Mouse (Mus musculus) CD4-positive naive resting alpha-beta T cell, adult 57 days (primary cell): ENCODE measurements around the gene Tctex1d1. TPM values are rescaled to one million over a fixed set of nuclear protein-coding genes. Genes with fewer than 3 reads are reported as not detected.

ENCODE experiments used
- total RNA-seq: library from RNA; stranded (reverse); gene quantifications from one replicate; pipeline ENCODE4 v1.2.4, GENCODE M21; 2023

Tctex1d1 gene
- not detected for total RNA-seq

GRCm38 (mm10) chr4:102978440-102978839, at the start of gene Tctex1d1:
Gene Tctex1d1 (plus strand): TSS chr4:102978606.

GRCm38 (mm10) chr4:103026621-103027020, 48.2 kb downstream of the Tctex1d1 start, which contains the start of gene Insl5:
Gene Insl5 (minus strand): TSS chr4:103026842.

Other genes starting within 250 kb of the Tctex1d1 start
- 1.3 TPM for gene Sgip1, start 237.3 kb upstream of the Tctex1d1 start, total RNA-seq
- gene Insl5, start 48.2 kb downstream of the Tctex1d1 start, total RNA-seq = not detected
- gene Mier1, start 135.8 kb downstream of the Tctex1d1 start, total RNA-seq = 121 TPM
- 5.5 TPM for gene Wdr78, start 135.9 kb downstream of the Tctex1d1 start, total RNA-seq
- gene Slc35d1, start 236.6 kb downstream of the Tctex1d1 start, total RNA-seq = 31.7 TPM